Mouse (Mus musculus) liver, embryonic 14.5 days (tissue): Measurements from ENCODE around the gene Slc13a3. TPM values are rescaled to one million over a fixed set of nuclear protein-coding genes. Genes with fewer than 3 reads are reported as not detected.

Source experiments
- ATAC-seq: fragments of 200-750 bp; cut with Nextera tagmentation; 2 replicates; pipeline ENCODE4 v1.8.0; 2017; ENCODE audit warnings: moderate number of reproducible peaks, mild to moderate bottlenecking, moderate library complexity; ENCODE audit not compliant: insufficient read depth
- DNase-seq, 3 experiments: peaks; one replicate each; pipeline ENCODE4 v3.0.0-alpha.2; 2012 to 2013; ENCODE audit warnings: low read depth in 3 of 3, low spot score in 3 of 3
- H3K27ac ChIP-seq: fragments of 300-500 bp; sonication (generic); 2 replicates; pipeline ENCODE4 v1.5.1; 2014; ENCODE audit warnings: moderate library complexity, mild to moderate bottlenecking, control low read depth, inconsistent platforms
- H3K27me3 ChIP-seq: fragments of 300-500 bp; sonication (generic); 2 replicates; pipeline ENCODE4 v1.6.1; 2014; ENCODE audit warnings: mild to moderate bottlenecking, low read length, moderate library complexity; ENCODE audit not compliant: control insufficient read depth, insufficient read depth
- H3K36me3 ChIP-seq: fragments of 300-500 bp; sonication (generic); replicated peaks from 2 replicates; pipeline ENCODE4 v1.6.1; 2014; ENCODE audit warnings: low read depth; ENCODE audit not compliant: control insufficient read depth, insufficient read depth
- H3K4me1 ChIP-seq, 2 experiments: fragments of 200-500 bp in 1 of 2; fragments of 300-500 bp in 1 of 2; sonication (generic) in 1 of 2; replicated peaks; 2 replicates each; pipeline ENCODE4 v1.6.1; 2012 to 2014; ENCODE audit warnings: antibody characterized with exemption in 1 of 2, inconsistent platforms in 1 of 2, low read length in 1 of 2; ENCODE audit not compliant: control insufficient read depth in 2 of 2, insufficient read depth in 2 of 2
- H3K4me2 ChIP-seq: fragments of 300-500 bp; sonication (generic); 2 replicates; pipeline ENCODE4 v1.6.1; 2014; ENCODE audit warnings: low read depth, mild to moderate bottlenecking, control low read depth, moderate library complexity
- H3K4me3 ChIP-seq, 2 experiments: fragments of 200-500 bp in 1 of 2; fragments of 300-500 bp in 1 of 2; sonication (generic) in 1 of 2; 2 replicates each; pipeline ENCODE4 v1.5.1; 2012 to 2014; ENCODE audit warnings: low read depth in 2 of 2, low read length in 2 of 2, mild to moderate bottlenecking in 2 of 2, control low read depth in 1 of 2, inconsistent platforms in 1 of 2, moderate library complexity in 1 of 2; ENCODE audit not compliant: insufficient read depth in 1 of 2
- H3K9ac ChIP-seq: fragments of 300-500 bp; sonication (generic); replicated peaks from 2 replicates; pipeline ENCODE4 v1.6.1; 2014; ENCODE audit warnings: mild to moderate bottlenecking, control low read depth, moderate library complexity
- H3K9me3 ChIP-seq: fragments of 300-500 bp; sonication (generic); 2 replicates; pipeline ENCODE4 v1.6.1; 2016; ENCODE audit warnings: low read length, mixed read lengths; ENCODE audit not compliant: control insufficient read depth
- CTCF ChIP-seq: IDR thresholded peaks from 2 replicates; pipeline ENCODE4 v1.5.1; 2016; ENCODE audit warnings: antibody characterized with exemption, low read depth, control low read depth
- EP300 ChIP-seq: IDR thresholded peaks from 2 replicates; pipeline ENCODE4 v1.6.1; 2016; ENCODE audit warnings: antibody characterized with exemption, low read depth
- WGBS: fragments of 180-500 bp; shearing (Covaris S2); extraction: QIAGEN DNeasy Blood & Tissue Kit; methylation state at CpG from one replicate; pipeline ENCODE4 v1.1.7; 2014; ENCODE audit not compliant: insufficient replicate concordance; 5-methylcytosine and 5-hydroxymethylcytosine counted together
- polyA plus RNA-seq, 2 experiments: library from polyadenylated mRNA; depleted of rRNA in 1 of 2; stranded (reverse) in 1 of 2; unstranded in 1 of 2; fragments of >200 nt; fragmentation: Nextera tagmentation in 1 of 2; extraction: Ambion mirVana in 1 of 2; gene quantifications; 2 replicates each; pipeline versions ENCODE4 v1.2.1 to v1.2.3; 2012 to 2014

The Slc13a3 gene
- polyA plus RNA-seq, 2 experiments, result 3.2 to 7.7 TPM

DNA sequence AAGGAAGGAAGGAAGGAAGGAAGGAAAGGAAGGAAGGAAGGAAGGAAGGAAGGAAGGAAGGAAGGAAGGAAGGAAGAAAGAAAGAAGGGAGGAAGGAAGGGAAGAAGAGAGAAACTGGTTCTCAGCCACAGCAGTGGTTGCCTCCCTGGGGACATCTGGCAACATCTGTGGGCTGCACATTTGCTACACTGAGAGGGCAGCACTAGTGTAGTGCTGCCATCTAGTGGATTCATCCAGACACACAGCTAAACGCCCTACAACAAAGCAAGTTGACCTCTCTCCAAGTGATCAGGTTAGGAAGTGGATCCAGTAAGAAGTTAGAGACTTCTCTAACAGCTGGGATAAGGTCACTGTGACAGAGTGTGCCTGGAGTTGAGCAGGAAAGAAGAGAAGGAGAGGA lies 112.2 kb downstream of the Slc13a3 start:
- no peak overlapping the region for H3K27ac ChIP-seq
- no peak overlapping the region for H3K4me3 ChIP-seq
- 0% methylated on average over 1 of the region's 1 CpGs for WGBS
- no peak overlapping the region for H3K4me2 ChIP-seq
- no peak for TF ChIP-seq EP300
- peak; percentile 86 for TF ChIP-seq CTCF
- no peak overlapping the region for H3K9ac ChIP-seq
- ATAC-seq (no peak), DNase-seq (peak; percentile 16 to 22 (median 20))
- no peaks in the 10 kb centered on the region for H3K9me3 ChIP-seq
- no peaks in the 10 kb centered on the region for H3K27me3 ChIP-seq
- no peaks in the 10 kb centered on the region for H3K36me3 ChIP-seq
- no peaks in the 10 kb centered on the region for H3K4me1 ChIP-seq

Other genes with a start within 250 kb of the Slc13a3 start
- gene Cdh22, start 238.4 kb downstream of the Slc13a3 start, polyA plus RNA-seq (2012; rRNA removed), result 0.02 TPM in 2 replicates
- gene Cdh22, start 238.4 kb downstream of the Slc13a3 start, polyA plus RNA-seq (2014; fragmentation: Nextera tagmentation; extraction: Ambion mirVana), result not detected in 2 replicates
- gene Slc35c2, start 185.4 kb downstream of the Slc13a3 start, polyA plus RNA-seq (2012; rRNA removed), result 20.4 and 28.3 TPM in 2 replicates
- gene Slc35c2, start 185.4 kb downstream of the Slc13a3 start, polyA plus RNA-seq (2014; fragmentation: Nextera tagmentation; extraction: Ambion mirVana), result 27.3 and 31.3 TPM in 2 replicates
- gene Elmo2, start 146.8 kb downstream of the Slc13a3 start, polyA plus RNA-seq (2012; rRNA removed), result 10.2 and 10.3 TPM in 2 replicates
- gene Elmo2, start 146.8 kb downstream of the Slc13a3 start, polyA plus RNA-seq (2014; fragmentation: Nextera tagmentation; extraction: Ambion mirVana), result 12.4 and 13.1 TPM in 2 replicates
- 0.02 and 0.03 TPM in 2 replicates for gene Zfp663, start 104.5 kb downstream of the Slc13a3 start, polyA plus RNA-seq (2012; rRNA removed)
- 0.08 and 0.13 TPM in 2 replicates for gene Zfp663, start 104.5 kb downstream of the Slc13a3 start, polyA plus RNA-seq (2014; fragmentation: Nextera tagmentation; extraction: Ambion mirVana)
- gene Zfp334, start 85.0 kb downstream of the Slc13a3 start, polyA plus RNA-seq (2012; rRNA removed), result 0.66 and 0.73 TPM in 2 replicates
- gene Zfp334, start 85.0 kb downstream of the Slc13a3 start, polyA plus RNA-seq (2014; fragmentation: Nextera tagmentation; extraction: Ambion mirVana), result 0.89 and 1.1 TPM in 2 replicates
- 0.86 and 1.4 TPM in 2 replicates for gene Ocstamp, start 72.8 kb downstream of the Slc13a3 start, polyA plus RNA-seq (2012; rRNA removed)
- 2.1 and 2.7 TPM in 2 replicates for gene Ocstamp, start 72.8 kb downstream of the Slc13a3 start, polyA plus RNA-seq (2014; fragmentation: Nextera tagmentation; extraction: Ambion mirVana)
- gene Trp53rka, start 20.1 kb upstream of the Slc13a3 start, polyA plus RNA-seq (2012; rRNA removed), result 5.4 and 7.4 TPM in 2 replicates
- 7.8 and 8.8 TPM in 2 replicates for gene Trp53rka, start 20.1 kb upstream of the Slc13a3 start, polyA plus RNA-seq (2014; fragmentation: Nextera tagmentation; extraction: Ambion mirVana)
- 0.16 and 0.23 TPM in 2 replicates for gene Slc2a10, start 30.6 kb upstream of the Slc13a3 start, polyA plus RNA-seq (2012; rRNA removed)
- 0.13 and 0.16 TPM in 2 replicates for gene Slc2a10, start 30.6 kb upstream of the Slc13a3 start, polyA plus RNA-seq (2014; fragmentation: Nextera tagmentation; extraction: Ambion mirVana)
- 0.10 and 0.16 TPM in 2 replicates for gene Eya2, start 121.8 kb upstream of the Slc13a3 start, polyA plus RNA-seq (2012; rRNA removed)
- 0.13 and 0.25 TPM in 2 replicates for gene Eya2, start 121.8 kb upstream of the Slc13a3 start, polyA plus RNA-seq (2014; fragmentation: Nextera tagmentation; extraction: Ambion mirVana)